Mouse (Mus musculus) bone marrow macrophage, adult 2 months (primary cell): ENCODE measurements around the gene Psap. TPM values are rescaled to one million over a fixed set of nuclear protein-coding genes. Genes with fewer than 3 reads are reported as not detected.

Source experiments
- H3K27ac ChIP-seq: 2 replicates; pipeline ENCODE4 v1.5.1; 2012; ENCODE audit warnings: low read depth, low read length; ENCODE audit not compliant: insufficient read depth
- H3K4me1 ChIP-seq: 2 replicates; pipeline ENCODE4 v1.6.1; 2012; ENCODE audit warnings: low read length; ENCODE audit not compliant: control insufficient read depth, insufficient read depth
- H3K4me3 ChIP-seq: 2 replicates; pipeline ENCODE4 v1.5.1; 2012; ENCODE audit warnings: mild to moderate bottlenecking, low read length, moderate library complexity; ENCODE audit not compliant: insufficient read depth
- CTCF ChIP-seq: IDR thresholded peaks from 2 replicates; pipeline ENCODE4 v1.5.1; 2012; ENCODE audit warnings: low read depth, mild to moderate bottlenecking, low read length, moderate library complexity
- POLR2A ChIP-seq: IDR thresholded peaks from 2 replicates; pipeline ENCODE4 v1.6.1; 2012; ENCODE audit warnings: mild to moderate bottlenecking, low read depth, low read length, borderline replicate concordance
- polyA plus RNA-seq: library from polyadenylated mRNA; stranded (reverse); fragments of >200 nt; gene quantifications from 2 replicates; pipeline ENCODE4 v1.2.4, GENCODE M21; 2012; ENCODE audit not compliant: missing spikeins, insufficient read depth, insufficient read length

Gene Psap
- polyA plus RNA-seq, 1 experiment, result 4,568 TPM

- H3K27ac ChIP-seq, result no peak overlapping the region
These were observed 26.0 kb downstream of the Psap start for GRCm38 (mm10) chr10:60303419-60303818.

GRCm38 (mm10) chr10:60304854-60305628, 27.6 kb downstream of the Psap start:
- Histone ChIP-seq H3K4me3 (no peak overlapping the region), H3K4me1 (no peaks in the 10 kb centered on the region), H3K27ac (no peak overlapping the region)
- TF ChIP-seq CTCF (peak; percentile 72), POLR2A (no peak)

More at GRCm38 (mm10) chr10:60303419-60303818, 26.0 kb downstream of the Psap start:
- Histone ChIP-seq H3K4me1 (no peaks in the 10 kb centered on the region), H3K4me3 (no peak overlapping the region)
- TF ChIP-seq POLR2A (no peak), CTCF (no peak)

- Histone ChIP-seq H3K4me3 (no peak overlapping the region), H3K4me1 (no peaks in the 10 kb centered on the region), H3K27ac (no peak overlapping the region)
- no peak for TF ChIP-seq CTCF
- TF ChIP-seq POLR2A, result no peak
These were observed 33.2 kb downstream of the Psap start for GRCm38 (mm10) chr10:60310629-60311028.

DNA sequence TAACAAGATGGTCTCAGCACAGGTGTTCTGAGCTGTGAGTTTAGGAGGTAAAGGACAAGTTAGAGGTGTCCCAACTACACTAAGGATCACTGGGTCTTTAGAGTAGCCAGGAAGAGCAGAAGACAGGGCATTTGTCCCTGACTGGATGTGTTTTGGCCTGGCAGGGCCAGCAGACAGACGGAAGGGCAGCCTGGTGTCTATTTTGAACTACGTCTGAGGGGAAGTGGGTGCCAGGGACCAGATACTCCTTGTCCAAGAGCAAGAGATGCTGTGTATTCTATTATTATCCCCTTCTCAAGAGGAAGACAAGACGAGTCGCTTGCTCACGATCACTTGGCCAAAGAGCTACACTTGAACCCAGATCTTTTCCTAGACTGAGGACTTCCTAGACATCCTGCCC, 36.2 kb downstream of the Psap start:
- Histone ChIP-seq H3K27ac (no peak overlapping the region), H3K4me3 (no peak overlapping the region), H3K4me1 (no peaks in the 10 kb centered on the region)
- TF ChIP-seq CTCF (no peak), POLR2A (no peak)

DNA sequence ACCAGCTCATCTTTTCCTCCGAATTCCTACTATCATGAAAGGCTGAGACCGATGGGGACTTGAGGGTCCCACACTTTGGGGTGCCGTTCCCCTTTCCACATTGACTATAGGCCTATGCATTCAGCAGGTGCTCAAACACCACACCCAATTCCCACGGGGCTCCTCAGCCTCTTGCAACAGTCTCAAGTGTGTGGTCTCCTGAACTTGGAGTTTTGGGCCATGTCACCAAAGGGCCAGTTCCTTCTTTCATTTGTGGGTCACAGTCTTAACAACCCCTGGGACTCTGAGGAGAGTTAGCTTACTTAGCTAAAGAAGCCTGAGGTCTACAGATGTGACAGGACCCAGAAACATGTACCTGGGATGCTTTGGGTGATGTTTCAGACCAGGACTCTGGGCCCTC, 38.7 kb downstream of the Psap start:
- H3K4me1 ChIP-seq, result no peaks in the 10 kb centered on the region
- TF ChIP-seq CTCF, result no peak
- TF ChIP-seq POLR2A, result no peak

GRCm38 (mm10) chr10:60328963-60329650, 51.7 kb downstream of the Psap start:
- H3K27ac ChIP-seq, result no peak overlapping the region
- H3K4me1 ChIP-seq, result peaks cover 4% of the 10 kb centered on the region
- TF ChIP-seq POLR2A (no peak), CTCF (no peak)
- H3K4me3 ChIP-seq, result no peak overlapping the region

More for the DNA sequence above, 38.7 kb downstream of the Psap start:
- H3K4me3 ChIP-seq, result no peak overlapping the region
- no peak overlapping the region for H3K27ac ChIP-seq

GRCm38 (mm10) chr10:60334583-60334982, 57.2 kb downstream of the Psap start:
- Histone ChIP-seq H3K27ac (no peak overlapping the region), H3K4me3 (no peak overlapping the region), H3K4me1 (peaks cover 4% of the 10 kb centered on the region)
- TF ChIP-seq POLR2A, result no peak
- TF ChIP-seq CTCF, result no peak

DNA sequence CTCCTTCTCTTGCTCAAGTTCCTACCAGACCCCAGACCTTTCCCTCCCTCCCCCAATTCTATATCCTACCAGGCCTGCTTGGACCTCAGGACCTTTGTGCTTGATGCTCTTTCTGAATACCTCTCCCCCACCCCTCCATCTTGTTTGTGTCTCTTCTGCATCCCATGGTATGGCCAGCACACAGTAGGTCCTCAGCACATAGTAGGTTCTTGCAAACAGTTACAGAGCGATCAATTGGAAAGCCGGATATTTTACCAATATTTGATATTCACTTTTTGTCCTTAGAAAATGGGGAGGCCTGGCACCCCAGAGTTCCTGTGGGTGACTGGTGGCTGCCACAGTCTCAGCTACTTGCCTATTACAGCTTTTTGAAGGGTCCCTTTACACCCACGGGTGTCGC, 57.6 kb downstream of the Psap start:
- Histone ChIP-seq H3K27ac (no peak overlapping the region), H3K4me3 (no peak overlapping the region), H3K4me1 (peaks cover 4% of the 10 kb centered on the region)
- TF ChIP-seq CTCF (no peak), POLR2A (no peak)

DNA sequence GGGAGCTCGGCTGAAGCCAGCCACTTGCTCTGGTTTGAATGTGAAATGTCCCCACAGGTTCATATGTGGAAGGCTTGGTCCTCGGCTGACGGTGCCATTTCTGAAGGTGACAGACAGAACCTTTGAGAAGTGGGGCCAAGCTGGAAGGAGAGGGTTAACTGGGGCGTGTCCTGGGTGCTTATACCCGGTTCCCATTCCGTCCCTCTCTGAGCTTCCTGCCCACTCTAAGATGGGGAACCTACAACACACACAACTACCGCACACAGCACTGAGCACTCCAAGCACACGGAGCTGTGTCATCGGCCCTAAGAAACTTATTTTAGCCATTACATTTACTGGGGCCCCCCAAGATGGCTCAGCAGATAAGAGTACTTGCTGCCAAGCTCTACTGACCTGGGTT, 64.1 kb downstream of the Psap start:
- Histone ChIP-seq H3K4me1 (peaks cover 41% of the 10 kb centered on the region), H3K27ac (peak overlapping the region; percentile 20), H3K4me3 (no peak overlapping the region)
- TF ChIP-seq CTCF (no peak), POLR2A (no peak)

- H3K27ac ChIP-seq, result peak overlapping the region; percentile 71
- H3K4me1 ChIP-seq, result peaks cover 41% of the 10 kb centered on the region
- TF ChIP-seq CTCF (no peak), POLR2A (no peak)
- H3K4me3 ChIP-seq, result no peak overlapping the region
These were observed 66.7 kb downstream of the Psap start for GRCm38 (mm10) chr10:60344111-60344510.

DNA sequence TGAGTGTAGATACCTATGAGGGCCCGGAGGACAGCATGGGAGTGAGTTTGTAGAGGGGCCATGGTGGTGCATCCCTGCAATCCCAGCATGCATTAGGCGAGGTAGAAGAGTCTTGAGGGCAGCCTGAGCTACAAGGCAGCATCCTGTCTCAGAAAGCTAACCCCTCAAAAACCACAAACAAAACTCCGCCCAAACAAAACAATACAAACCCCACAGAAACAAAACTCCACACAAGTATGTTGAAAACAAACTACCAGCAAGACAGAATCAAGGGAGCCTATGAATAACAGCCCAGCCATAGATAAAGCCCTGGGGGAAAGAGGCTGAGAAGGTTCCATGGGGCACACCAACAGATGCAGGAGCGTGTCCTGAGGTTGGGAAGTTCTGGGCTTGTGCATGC, 68.6 kb downstream of the Psap start:
- TF ChIP-seq CTCF, result no peak
- no peak for TF ChIP-seq POLR2A
- H3K4me3 ChIP-seq, result no peak overlapping the region
- peaks cover 50% of the 10 kb centered on the region for H3K4me1 ChIP-seq
- peak overlapping the region; percentile 62 for H3K27ac ChIP-seq
